Mouse (Mus musculus): ENCODE results near the gene Olfr1084.
"Not testable (repeated sequence)": the region's sequence is repeated elsewhere in the genome, so short reads cannot be mapped to it uniquely, and the experiment has no call there.

DNA sequence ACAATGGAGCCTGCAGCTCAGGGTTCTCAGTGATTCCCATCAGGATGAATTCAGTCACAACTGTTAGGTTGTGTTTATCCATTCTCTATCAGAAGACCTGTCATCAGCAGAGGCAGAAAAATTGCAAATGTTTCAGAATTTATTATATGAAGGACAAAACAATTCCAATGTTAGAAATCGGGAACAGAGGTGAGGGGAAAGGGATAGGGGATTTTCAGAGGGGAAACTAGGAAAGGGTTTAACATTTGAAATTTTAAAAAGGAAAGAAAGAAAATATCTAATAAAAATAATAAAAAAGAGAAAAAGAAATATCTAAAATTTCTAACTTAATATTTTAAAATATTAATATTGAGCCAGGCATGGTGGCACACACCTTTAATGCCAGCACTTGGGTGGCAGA lies at the start of gene Olfr1084:
- not testable (repeated sequence) for TF ChIP-seq CTCF, EP300 (IDR thresholded peaks at IDR 0.05; ENCODE audit: low read depth)
